Mouse (Mus musculus) thymus, adult 18-20 months (tissue): ENCODE data around the gene Dll1.
A peak's percentile ranks its signal among the peaks of the same experiment; 100 is the strongest.

ENCODE experiments used
- DNase-seq, 2 experiments: peaks; one replicate each; pipeline ENCODE4 v3.0.0; 2022; ENCODE audit warnings: mixed read lengths in 2 of 2

Gene Dll1

GRCm38 (mm10) chr17:15376494-15377181 is at the start of gene Dll1:
Gene Dll1, minus strand, starts transcription at chr17:15376872.
- DNase-seq, result no peak

DNA sequence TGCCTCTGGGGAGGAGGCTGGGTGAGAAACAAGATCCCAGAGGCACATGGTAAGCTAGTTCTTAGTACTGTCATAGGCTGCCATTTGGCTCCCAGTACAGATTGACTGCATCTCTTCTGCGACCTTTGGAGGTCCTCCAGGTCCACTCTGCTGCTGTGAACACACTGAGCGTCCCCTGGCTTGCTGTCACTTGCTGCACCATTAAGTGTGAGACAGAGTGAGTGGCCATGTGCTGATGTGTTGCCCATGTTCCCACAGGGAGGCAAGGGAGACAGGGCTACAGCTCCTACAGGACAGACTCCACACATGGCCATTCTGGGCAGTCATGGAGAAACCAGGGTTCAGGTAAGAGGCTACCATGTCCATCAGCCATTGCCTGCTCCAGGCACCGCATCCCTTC is 49.3 kb upstream of the Dll1 start:
- no peak for DNase-seq

GRCm38 (mm10) chr17:15423080-15423765 is 46.6 kb upstream of the Dll1 start:
- no peak for DNase-seq

DNA sequence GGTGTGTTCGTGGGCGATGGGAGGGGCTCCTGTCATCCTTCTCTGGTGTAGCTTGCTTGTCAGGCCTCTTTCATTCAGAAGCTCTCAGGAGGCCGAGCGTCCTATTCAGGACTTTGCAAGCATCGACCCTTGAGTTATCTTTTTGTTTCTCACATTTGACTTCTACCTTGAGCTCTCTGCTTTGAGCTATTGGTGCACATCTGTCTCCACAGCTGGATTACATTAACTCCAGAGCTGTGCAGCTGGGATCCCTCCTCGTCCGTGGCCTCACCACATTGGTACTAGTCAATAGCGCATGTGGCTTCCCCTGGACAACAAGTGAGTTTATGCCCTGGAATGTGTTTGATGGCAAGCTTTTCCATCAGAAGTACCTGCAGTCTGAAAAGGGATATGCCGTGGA is 46.0 kb upstream of the Dll1 start:
- no peak for DNase-seq

DNA sequence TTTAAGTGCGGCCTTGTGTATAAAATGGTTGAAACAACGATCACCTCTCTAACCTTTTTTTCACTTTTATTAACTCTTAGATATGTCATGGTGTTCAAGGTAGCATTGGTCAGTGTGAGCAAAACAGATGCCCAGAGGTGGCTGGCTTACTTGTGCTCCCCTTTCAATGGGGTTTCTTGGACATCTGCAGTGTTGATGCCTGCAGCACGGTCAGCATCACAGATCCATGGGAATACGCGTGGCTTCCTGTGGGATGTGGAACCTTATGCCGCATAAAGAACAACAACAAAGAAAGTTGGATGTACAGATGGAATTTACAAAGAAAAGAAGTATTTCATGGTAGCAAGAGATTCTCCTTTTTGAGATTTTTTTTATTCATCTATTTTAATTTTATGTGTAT is 44.8 kb upstream of the Dll1 start:
- DNase-seq, result no peak

GRCm38 (mm10) chr17:15420021-15420603 is 43.4 kb upstream of the Dll1 start:
- no peak for DNase-seq

DNA sequence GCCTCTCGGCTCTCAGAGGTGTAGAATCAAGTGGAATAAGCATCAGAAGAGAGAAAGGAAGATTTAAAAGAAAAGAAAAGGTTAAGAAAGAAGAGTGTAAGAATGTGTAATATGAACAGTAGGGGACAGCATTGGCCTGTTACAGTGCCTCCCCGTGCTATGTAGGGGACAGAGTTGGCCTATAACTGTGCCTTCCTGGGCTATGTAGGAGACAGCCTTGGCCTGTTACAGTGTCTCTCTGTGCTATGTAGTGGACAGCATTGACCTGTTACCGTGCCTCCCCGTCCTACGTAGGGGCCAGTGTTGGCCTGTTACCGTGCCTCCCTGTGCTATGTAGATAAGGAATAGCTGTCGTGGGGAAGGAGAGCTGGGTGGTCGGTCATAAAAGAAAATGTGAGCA is 42.9 kb upstream of the Dll1 start:
- no peak for DNase-seq

DNA sequence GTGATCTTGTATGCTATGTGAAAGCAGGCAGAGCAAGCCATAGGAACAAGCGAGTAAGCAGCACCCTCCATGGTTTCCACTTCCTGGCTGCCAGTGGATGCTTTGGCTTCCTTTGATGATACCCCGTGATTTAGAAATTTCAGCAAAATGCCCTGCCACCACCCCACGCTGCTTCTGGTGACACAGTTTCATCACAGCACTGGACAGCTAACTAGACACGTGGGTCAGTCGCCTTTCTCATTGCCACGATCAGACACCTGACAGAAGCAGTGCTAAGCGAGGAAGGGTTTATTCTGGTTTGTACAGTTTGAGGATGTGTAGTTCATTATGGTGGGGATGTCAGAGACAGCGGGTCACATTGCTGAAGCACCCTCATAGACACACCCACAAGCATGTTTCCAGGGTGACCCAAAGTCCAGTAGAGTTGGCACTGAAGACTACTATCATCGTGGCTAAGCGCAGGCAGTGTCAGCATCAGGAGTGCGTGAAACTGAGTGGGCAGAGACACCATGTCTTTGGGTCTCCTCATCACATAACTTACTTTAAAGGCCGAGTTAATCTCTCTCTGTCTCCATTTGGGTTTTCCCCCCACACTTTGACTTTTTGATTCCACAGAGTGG is 40.0 kb upstream of the Dll1 start:
- no peak for DNase-seq

- no peak for DNase-seq
These were observed 34.2 kb upstream of the Dll1 start for GRCm38 (mm10) chr17:15410861-15411260.

DNA sequence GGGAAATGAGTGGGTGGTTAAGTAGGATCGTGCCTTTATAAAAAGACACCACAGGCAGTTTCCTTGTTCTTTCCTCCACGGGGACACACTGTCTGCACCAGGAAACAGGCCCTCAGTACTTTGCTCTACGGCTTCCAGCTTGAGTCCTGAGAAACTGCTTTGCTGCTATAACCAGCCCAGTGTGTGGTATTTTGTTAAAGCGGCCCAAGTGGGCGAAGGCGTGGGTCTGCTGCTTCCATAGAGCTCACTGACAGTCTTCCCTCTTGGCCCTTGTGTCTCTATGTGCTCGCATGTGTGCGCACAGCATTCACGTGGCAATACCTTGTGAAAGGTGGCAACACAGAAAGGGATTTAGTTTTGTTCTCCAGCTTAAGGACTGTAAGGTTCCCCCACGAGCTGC is 32.6 kb upstream of the Dll1 start:
- no peak for DNase-seq

GRCm38 (mm10) chr17:15406576-15406975 is 29.9 kb upstream of the Dll1 start:
- no peak for DNase-seq

DNA sequence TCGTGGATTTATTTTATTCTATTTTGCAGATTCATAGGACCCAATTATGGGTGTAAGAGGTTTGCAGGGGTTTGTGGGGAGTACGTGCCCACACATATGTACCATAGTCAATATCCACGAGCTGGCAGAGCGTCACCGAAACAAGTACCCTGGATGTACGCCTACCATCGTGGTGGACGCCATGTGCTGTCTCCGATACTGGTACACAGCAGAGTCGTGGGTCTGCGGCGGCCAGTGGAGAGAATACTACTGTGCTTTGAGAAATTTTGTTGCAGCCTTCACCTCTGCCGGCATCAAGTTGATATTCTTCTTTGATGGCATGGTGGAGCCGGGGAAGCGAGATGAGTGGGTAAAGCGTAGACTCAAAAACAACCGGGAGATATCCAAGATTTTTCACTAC is 25.0 kb upstream of the Dll1 start:
- DNase-seq, result no peak

DNA sequence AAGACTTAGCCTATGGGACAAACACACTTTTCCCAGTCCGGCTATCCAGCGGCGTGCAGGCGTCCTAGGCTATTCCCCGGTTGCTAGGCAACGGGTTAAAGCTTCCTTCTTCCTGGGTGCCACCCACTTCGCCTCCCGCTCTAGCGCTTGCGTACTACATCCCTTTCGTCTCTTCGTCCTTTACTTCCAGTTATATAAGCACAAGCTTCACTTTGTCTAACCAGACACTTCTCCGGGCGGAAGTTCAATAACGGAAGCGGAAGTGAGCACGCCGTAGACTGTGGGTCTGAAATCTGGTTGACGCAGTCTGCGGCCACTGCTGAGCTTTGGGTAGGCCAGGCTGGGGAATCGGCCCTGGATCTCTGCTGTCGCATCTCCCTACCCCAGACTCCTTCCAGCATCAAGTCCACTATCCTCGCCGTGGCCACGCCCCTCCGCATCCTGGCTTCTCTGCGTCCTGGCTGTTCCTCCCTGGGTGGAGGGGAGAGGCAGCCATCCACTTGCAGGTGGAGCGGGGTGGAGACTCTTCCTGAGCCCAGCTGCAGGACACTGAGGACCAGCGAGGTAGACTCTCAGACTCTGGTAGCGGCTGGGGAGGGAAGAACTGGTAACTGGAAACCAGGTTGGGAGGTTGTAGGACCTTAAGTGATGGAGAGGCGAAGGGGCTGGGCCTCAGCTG is 19.5 kb upstream of the Dll1 start, which contains the start of gene Fam120b:
Gene Fam120b (plus strand): TSS at position 206 of the 679 bp plus-strand sequence.
- peak; percentile 73 to 87 for DNase-seq

DNA sequence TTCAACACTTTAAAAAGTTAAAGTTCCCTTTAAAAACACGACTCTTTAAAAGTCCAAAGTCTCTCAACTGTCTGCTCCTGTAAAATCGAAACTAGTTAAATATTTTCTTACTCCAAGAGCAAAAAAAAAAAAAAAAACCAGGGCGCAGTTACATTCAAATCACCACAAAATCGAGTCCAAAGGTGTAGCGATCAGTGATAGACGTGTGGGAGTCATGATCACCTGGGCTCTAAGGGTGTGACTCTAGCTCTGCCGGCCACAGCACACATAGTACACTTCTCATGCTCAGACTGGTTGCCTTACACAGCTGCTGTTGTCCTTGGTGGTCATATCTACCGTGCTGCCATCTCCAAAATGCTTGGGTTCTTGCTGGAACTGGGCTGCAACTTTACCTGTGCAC is 12.7 kb upstream of the Dll1 start:
- no peak for DNase-seq

- DNase-seq, result no peak
These were observed 12.2 kb upstream of the Dll1 start for GRCm38 (mm10) chr17:15388892-15389291.

- no peak for DNase-seq
These were observed 6.7 kb upstream of the Dll1 start for GRCm38 (mm10) chr17:15383360-15383759.

- DNase-seq, result no peak
These were observed 5.4 kb upstream of the Dll1 start for GRCm38 (mm10) chr17:15381869-15382660.

DNA sequence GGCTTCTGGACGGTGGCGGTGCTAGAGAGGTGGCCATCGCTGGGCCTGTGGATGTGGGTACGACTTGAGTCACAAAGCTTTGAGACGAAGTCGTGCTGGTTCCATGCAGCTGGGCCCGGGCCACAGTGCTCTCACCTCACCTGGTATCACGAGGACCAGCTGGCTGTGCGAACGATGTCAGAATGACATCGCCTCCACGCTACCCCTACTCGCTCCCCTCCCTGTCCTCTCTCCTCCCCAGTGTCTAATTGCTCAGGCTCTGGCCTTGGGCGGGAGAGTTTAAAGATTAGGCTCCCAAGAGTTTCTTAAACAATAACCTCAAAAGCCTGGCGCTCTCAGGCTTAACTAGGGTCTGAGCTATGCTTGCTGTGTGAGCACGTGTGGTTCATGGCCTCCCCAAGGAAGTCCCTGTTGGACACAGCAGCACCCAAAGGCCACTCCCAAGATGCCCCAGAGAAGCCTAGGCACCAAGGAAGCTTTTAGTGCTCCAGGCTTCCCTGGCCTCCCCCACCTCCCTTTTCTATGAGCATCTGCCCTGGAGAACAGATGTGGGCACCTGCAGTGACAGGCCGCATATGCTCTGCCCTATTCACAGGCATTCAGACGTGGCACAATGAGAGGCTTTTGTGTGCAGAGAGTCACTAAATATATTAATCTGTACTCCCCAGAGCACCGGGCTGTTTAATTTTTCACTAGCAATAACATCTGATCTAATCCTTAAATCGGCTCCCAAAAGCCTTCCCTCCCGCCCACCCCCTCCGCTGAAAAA is 4.6 kb upstream of the Dll1 start:
- DNase-seq, result no peak

DNA sequence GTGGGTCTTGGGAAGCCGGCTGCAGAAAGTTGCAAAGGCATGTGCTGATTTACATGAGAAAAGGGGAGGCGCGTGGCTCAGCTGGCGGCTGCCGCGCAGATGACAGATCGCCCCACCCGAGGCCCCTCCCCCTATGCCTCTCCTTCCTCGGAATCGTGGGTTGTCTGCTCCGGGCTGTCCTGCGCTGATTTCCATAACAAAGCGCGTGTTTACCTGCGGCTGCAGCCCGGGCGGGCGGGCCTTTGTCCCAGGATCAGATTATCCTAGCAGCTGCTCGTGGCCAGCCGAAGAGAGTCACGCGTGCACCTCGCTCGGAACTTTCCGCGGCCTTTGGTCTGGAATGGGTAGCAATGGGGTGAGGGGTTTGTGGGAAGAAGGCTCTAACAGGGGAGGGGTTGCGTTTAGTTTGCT is 4.0 kb upstream of the Dll1 start:
- no peak for DNase-seq

DNA sequence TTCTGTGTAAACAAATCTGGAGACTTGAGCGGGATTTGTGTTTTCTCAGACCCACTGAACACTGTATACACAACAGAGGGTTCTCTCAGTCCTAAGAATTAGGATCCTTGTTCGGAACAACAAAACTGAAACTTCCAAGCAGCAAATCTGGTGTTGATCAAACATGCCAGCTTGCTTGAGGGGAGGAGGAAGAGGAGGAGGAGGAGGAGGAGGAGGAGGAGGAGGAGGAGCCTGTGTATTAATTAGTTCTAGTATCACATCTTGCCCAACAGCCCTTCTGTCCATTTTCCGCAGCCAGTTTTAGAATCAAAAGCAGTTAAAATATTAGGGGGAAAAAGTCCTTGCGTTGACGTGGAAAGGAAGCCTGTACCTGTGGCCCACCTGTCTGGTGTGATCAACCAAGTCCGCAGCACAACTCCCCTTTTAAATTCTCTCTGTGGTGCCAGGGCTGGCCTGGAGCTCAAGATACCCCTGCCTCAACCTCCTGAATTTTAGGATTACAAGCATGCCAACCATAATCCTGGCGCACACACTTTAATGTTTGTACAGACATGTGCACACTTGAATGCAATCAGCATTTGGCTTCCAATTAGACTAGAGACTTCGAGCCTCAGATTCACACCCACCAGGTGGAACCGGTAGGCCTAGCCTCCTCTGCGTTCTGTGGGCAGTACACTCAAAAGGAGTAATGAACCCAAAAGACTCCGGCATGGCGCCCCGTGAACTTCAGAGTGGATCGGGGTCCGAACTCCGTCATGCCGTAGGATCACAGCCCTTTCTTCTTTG is 3.3 kb upstream of the Dll1 start:
- DNase-seq, result no peak
